ENCODE assay signal across 18 mouse cellular contexts in the genomic region with DNA sequence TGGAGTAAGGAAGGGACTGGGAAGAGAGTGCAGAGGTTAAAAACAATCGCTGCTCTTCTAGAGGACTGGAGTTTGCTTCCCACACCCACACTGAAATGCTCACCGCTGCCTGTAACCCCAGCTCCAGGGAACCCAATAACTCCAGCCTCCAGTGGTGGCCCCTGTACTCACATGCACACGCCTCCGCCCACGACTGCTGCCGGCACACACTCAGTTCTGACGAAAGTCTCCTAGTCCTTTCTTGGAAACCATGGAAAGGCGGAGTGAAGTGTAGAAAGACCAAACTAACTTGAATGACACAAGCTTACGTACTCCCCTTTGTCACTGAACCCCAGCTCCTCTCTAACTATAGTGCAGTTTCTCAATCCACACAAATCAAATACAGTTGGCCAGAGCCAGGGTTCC. TPM values are rescaled to one million over a fixed set of nuclear protein-coding genes. Genes with fewer than 3 reads are reported as not detected.
DNase-seq lines count a peak whose midpoint lies in the region; ATAC-seq and TF ChIP-seq lines count a peak whose summit lies in the region.
"Had no signal": no experiment of that assay in that cellular context is flagged by ENCODE, and none has a peak within 500 bp of the region (broad histone marks: within the 10 kb centered on the region; RNA-seq: fewer than 3 reads in every experiment).

No protein-coding gene starts in this region.

- no peak overlapping the region for H3K4me3 ChIP-seq in kidney, postnatal 0 days (replicated peaks; ENCODE audit: low read depth, low read length)
- no peak overlapping the region for H3K4me3 ChIP-seq in ES-Bruce4 (ENCODE audit: low read depth, low read length)
- H3K4me3 ChIP-seq in intestine, embryonic 16.5 days (ENCODE audit: low read length) = peak overlapping the region; percentile 10; the same call in 1 of the 2 replicates
- H3K4me3 ChIP-seq: forebrain, embryonic 13.5 days; heart, embryonic 12.5 days; hindbrain, embryonic 15.5 days; megakaryocyte, embryonic 14.5 days had no signal

- H3K4me1 ChIP-seq in kidney, postnatal 0 days (replicated peaks; ENCODE audit: insufficient read depth, low read length) = no peaks in the 10 kb centered on the region
- no peaks in the 10 kb centered on the region for H3K4me1 ChIP-seq in ES-Bruce4 (ENCODE audit: control insufficient read depth, insufficient read depth, low read length)
- H3K4me1 ChIP-seq in intestine, embryonic 16.5 days (ENCODE audit: control insufficient read depth, insufficient read depth, low read length) = 0 out of 2 replicates have a peak, but pooled peaks cover 3% of the 10 kb centered on the region
- H3K4me1 ChIP-seq: hindbrain, embryonic 15.5 days; megakaryocyte, embryonic 14.5 days had no signal

- peak; percentile 25 for DNase-seq in kidney, postnatal 0 days (ENCODE audit: low spot score)
- DNase-seq in kidney, adult 11 months = no peak
- peak; percentile 42 for DNase-seq in ZHBTc4 (ENCODE audit: low read depth, low spot score)
- DNase-seq in heart, postnatal 4 days = no peak
- DNase-seq in gastrocnemius, adult 18-20 months (ENCODE audit: low spot score) = no peak
- DNase-seq in heart, adult 9 months (ENCODE audit: low spot score in 2 of 2) = no peak
- DNase-seq: cerebellum, adult 11 months; cerebellum, postnatal 36 days; lung, postnatal 10 days; right cerebral cortex, postnatal 14 days; thymus, postnatal 14 days had no signal

- no peaks in the 10 kb centered on the region for H3K27me3 ChIP-seq in kidney, postnatal 0 days (ENCODE audit: insufficient read depth, low read length)
- no peaks in the 10 kb centered on the region for H3K27me3 ChIP-seq in ES-Bruce4 (ENCODE audit: control insufficient read depth, insufficient read depth, low read length, poor library complexity, severe bottlenecking)
- no peaks in the 10 kb centered on the region for H3K27me3 ChIP-seq in intestine, embryonic 16.5 days (replicated peaks; ENCODE audit: control insufficient read depth, insufficient read depth, low read length)
- H3K27me3 ChIP-seq: forebrain, embryonic 13.5 days; hindbrain, embryonic 15.5 days had no signal

- WGBS in kidney, postnatal 0 days = 49% methylated on average over 9 of the region's 9 CpGs
- 68% methylated on average over 9 of the region's 9 CpGs for WGBS in intestine, embryonic 16.5 days

- H3K9ac ChIP-seq in kidney, postnatal 0 days (ENCODE audit: low read depth, low read length) = no peak overlapping the region
- no peak overlapping the region for H3K9ac ChIP-seq in ES-Bruce4 (ENCODE audit: low read depth, poor library complexity, severe bottlenecking)
- peak overlapping the region; percentile 4; the same call in 1 of the 2 replicates for H3K9ac ChIP-seq in intestine, embryonic 16.5 days (ENCODE audit: low read depth, low read length)
- H3K9ac ChIP-seq: forebrain, embryonic 13.5 days; heart, embryonic 12.5 days; hindbrain, embryonic 15.5 days had no signal

- no peaks in the 10 kb centered on the region for H3K36me3 ChIP-seq in kidney, postnatal 0 days (ENCODE audit: insufficient read depth, low read length)
- H3K36me3 ChIP-seq in ES-Bruce4 (ENCODE audit: control insufficient read depth, insufficient read depth, low read length, poor library complexity, severe bottlenecking) = no peaks in the 10 kb centered on the region
- no peaks in the 10 kb centered on the region for H3K36me3 ChIP-seq in intestine, embryonic 16.5 days (ENCODE audit: control insufficient read depth, insufficient read depth, low read length)
- H3K36me3 ChIP-seq: G1E; heart, embryonic 12.5 days; hindbrain, embryonic 15.5 days had no signal

- H3K27ac ChIP-seq in kidney, postnatal 0 days = no peak overlapping the region
- H3K27ac ChIP-seq in ES-Bruce4 (ENCODE audit: insufficient read depth, low read length) = peak overlapping the region; percentile 7; the same call in 1 of the 2 replicates
- peak overlapping the region; percentile 20; the same call in 1 of the 2 replicates for H3K27ac ChIP-seq in intestine, embryonic 16.5 days (ENCODE audit: low read length)
- H3K27ac ChIP-seq: forebrain, embryonic 13.5 days; hindbrain, embryonic 15.5 days had no signal

- H3K4me2 ChIP-seq in kidney, postnatal 0 days (ENCODE audit: low read length) = no peak overlapping the region
- peak overlapping the region; percentile 33; the same call in 1 of the 2 replicates for H3K4me2 ChIP-seq in intestine, embryonic 16.5 days (ENCODE audit: low read depth, low read length)
- H3K4me2 ChIP-seq: forebrain, embryonic 13.5 days; heart, embryonic 12.5 days; hindbrain, embryonic 15.5 days had no signal

- H3K9me3 ChIP-seq in kidney, postnatal 0 days (replicated peaks; ENCODE audit: low read length) = no peaks in the 10 kb centered on the region
- H3K9me3 ChIP-seq in ES-Bruce4 (replicated peaks; ENCODE audit: control insufficient read depth, insufficient read depth, low read length, poor library complexity, severe bottlenecking) = no peaks in the 10 kb centered on the region
- H3K9me3 ChIP-seq in intestine, embryonic 16.5 days (ENCODE audit: control insufficient read depth, low read length) = no peaks in the 10 kb centered on the region
- H3K9me3 ChIP-seq: forebrain, embryonic 13.5 days; G1E; heart, embryonic 12.5 days; hindbrain, embryonic 15.5 days; megakaryocyte, embryonic 14.5 days had no signal

- no peak for TF ChIP-seq EP300 in ES-Bruce4 (IDR thresholded peaks at IDR 0.05; ENCODE audit: insufficient read depth, low read depth, low read length)

- ATAC-seq in kidney, postnatal 0 days (replicated peaks; ENCODE audit: low FRiP score, low read depth) = no peak
- ATAC-seq in intestine, embryonic 16.5 days = peak; percentile 45
- ATAC-seq: forebrain, embryonic 13.5 days had no signal

- no peak for TF ChIP-seq POLR2A in ES-Bruce4 (IDR thresholded peaks at IDR 0.05; ENCODE audit: insufficient read depth, low read length)

- TF ChIP-seq CTCF in kidney, postnatal 0 days (IDR thresholded peaks at IDR 0.05; ENCODE audit: low read depth) = no peak
- TF ChIP-seq CTCF in ES-Bruce4 (IDR thresholded peaks at IDR 0.05; ENCODE audit: low read depth, low read length) = no peak

RNA-seq across cellular contexts. Expression of gene Kifc3, which starts 2.6 kb away (rescaled TPM):
- 41.2 and 46.2 TPM in 2 replicates for polyA plus RNA-seq in kidney, postnatal 0 days (2015; fragmentation: Nextera tagmentation; extraction: Ambion mirVana)
- polyA plus RNA-seq in ES-Bruce4 (2011; ENCODE audit: insufficient read depth, insufficient read length, low read depth, missing spikeins) = 19.0 and 22.2 TPM in 2 replicates
- 23.4 and 30.9 TPM in 2 replicates for polyA plus RNA-seq in intestine, embryonic 16.5 days (2015; fragmentation: Nextera tagmentation; extraction: Ambion mirVana)
- 10 to 100 TPM; 61.4 to 63.9 TPM for total RNA-seq in heart, postnatal 4 days (2021)
- 10 to 100 TPM in 1 of 2 experiments, 1 to 10 TPM in 1; 8.7 to 14.5 TPM for total RNA-seq in gastrocnemius, adult 18-20 months (2021)
- polyA plus RNA-seq: G1E had no signal

Comparison
In these comparisons a context has a peak if more than half of its experiments do, and no peak if none do; other contexts are left out.
1. DNase-seq: peak in kidney, postnatal 0 days (single experiment) and ZHBTc4 (single experiment); none in kidney, adult 11 months (single experiment), heart, postnatal 4 days (single experiment), gastrocnemius, adult 18-20 months (single experiment) and heart, adult 9 months (0 of 2).